Mouse (Mus musculus) kidney, postnatal 4 days (tissue): ENCODE measurements around the gene Mrpl52.
A peak's percentile ranks its signal among the peaks of the same experiment; 100 is the strongest.

Source experiments
- DNase-seq, 2 experiments: peaks; one replicate each; pipeline ENCODE4 v3.0.0; 2021; ENCODE audit warnings: mixed read lengths in 2 of 2

Gene Mrpl52

GRCm38 (mm10) chr14:54433941-54434531 is 7.3 kb downstream of the Mrpl52 start:
- DNase-seq: peak in 1 of 2 experiments; percentile 48

DNA sequence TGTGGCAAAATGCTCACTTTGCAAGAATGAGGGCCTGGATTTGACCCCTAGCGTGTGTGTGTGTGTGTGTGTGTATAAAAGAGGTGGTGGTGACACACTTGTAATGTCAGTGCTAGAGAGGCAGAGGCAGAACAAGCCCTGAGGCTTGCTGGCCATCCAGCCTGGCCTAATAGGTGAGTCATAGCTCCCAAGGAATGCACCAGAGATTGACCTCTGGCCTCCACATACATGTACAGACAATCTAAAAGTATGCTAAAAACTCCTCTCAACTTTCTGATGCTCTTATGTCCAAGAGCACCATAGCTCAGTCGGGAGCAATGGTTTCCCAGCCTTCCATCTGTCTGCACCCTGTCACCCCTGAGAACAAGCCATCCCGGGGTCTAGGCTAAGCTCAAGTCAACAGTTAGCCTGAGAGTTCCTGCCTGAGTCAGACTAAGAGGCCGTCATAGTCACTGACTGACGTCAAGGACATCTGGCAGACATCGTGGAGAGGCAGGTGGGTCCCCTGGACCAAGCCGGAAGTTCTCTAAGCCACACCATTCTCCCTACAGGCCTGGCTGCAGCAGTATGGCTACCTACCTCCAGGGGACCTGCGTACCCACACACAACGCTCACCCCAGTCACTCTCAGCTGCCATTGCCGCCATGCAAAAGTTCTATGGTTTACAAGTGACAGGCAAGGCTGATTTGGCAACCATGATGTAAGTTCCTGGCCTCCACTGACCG is 8.6 kb downstream of the Mrpl52 start:
- DNase-seq: no peak

DNA sequence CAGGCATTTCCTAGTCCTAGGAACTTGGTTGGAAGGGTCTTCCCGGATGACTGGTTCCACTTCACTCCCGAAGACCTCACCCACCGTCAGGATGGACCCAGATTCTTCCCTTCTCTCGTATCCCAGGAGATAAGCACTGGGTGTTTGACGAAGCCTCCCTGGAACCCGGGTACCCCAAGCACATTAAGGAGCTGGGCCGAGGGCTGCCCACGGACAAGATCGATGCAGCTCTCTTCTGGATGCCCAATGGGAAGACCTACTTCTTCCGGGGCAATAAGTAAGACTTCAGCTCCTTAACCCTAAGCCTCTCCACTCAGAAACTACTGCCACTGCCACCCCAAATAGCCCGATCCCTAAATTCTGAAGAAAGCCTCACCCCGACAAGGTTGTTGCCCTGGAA is 12.4 kb downstream of the Mrpl52 start:
- DNase-seq: no peak

DNA sequence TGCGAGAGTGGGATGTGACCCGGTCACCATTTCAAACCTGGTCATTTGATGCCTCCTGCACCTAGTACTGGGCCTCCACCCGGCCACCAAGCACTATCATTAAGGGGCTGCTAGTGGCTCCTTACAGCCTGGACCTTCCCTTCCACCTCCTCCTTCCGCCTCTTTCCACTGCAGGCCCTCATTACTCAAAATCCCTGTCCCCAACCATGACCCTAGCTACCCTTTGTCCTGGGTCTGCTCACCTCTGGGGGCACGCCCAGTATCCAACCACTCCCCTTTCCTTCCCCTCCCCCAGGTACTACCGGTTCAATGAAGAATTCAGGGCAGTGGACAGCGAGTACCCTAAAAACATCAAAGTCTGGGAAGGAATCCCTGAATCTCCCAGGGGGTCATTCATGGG is 12.9 kb downstream of the Mrpl52 start:
- DNase-seq: no peak

DNA sequence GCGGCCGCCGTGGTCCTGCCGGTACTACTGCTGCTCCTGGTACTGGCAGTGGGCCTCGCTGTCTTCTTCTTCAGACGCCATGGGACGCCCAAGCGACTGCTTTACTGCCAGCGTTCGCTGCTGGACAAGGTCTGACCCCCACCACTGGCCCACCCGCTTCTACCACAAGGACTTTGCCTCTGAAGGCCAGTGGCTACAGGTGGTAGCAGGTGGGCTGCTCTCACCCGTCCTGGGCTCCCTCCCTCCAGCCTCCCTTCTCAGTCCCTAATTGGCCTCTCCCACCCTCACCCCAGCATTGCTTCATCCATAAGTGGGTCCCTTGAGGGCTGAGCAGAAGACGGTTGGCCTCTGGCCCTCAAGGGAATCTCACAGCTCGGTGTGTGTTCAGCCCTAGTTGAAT is 13.8 kb downstream of the Mrpl52 start:
- DNase-seq: no peak

- DNase-seq: no peak
These were observed 14.7 kb downstream of the Mrpl52 start for GRCm38 (mm10) chr14:54441365-54441764.

GRCm38 (mm10) chr14:54442548-54442947 is 15.8 kb downstream of the Mrpl52 start:
- no peak for DNase-seq

GRCm38 (mm10) chr14:54443196-54443595 is 16.5 kb downstream of the Mrpl52 start:
- DNase-seq: peak; percentile 66 to 79

GRCm38 (mm10) chr14:54443712-54444618 is 17.3 kb downstream of the Mrpl52 start:
- peak; percentile 33 to 54 for DNase-seq

GRCm38 (mm10) chr14:54445476-54445875 is 18.8 kb downstream of the Mrpl52 start:
- DNase-seq: no peak

- no peak for DNase-seq
These were observed 26.9 kb downstream of the Mrpl52 start for GRCm38 (mm10) chr14:54453566-54453965.

GRCm38 (mm10) chr14:54454669-54455528 is 28.2 kb downstream of the Mrpl52 start:
- DNase-seq: no peak

- no peak for DNase-seq
These were observed 31.3 kb downstream of the Mrpl52 start for GRCm38 (mm10) chr14:54457907-54458569.

GRCm38 (mm10) chr14:54462146-54462545 is 35.4 kb downstream of the Mrpl52 start:
- DNase-seq: no peak

DNA sequence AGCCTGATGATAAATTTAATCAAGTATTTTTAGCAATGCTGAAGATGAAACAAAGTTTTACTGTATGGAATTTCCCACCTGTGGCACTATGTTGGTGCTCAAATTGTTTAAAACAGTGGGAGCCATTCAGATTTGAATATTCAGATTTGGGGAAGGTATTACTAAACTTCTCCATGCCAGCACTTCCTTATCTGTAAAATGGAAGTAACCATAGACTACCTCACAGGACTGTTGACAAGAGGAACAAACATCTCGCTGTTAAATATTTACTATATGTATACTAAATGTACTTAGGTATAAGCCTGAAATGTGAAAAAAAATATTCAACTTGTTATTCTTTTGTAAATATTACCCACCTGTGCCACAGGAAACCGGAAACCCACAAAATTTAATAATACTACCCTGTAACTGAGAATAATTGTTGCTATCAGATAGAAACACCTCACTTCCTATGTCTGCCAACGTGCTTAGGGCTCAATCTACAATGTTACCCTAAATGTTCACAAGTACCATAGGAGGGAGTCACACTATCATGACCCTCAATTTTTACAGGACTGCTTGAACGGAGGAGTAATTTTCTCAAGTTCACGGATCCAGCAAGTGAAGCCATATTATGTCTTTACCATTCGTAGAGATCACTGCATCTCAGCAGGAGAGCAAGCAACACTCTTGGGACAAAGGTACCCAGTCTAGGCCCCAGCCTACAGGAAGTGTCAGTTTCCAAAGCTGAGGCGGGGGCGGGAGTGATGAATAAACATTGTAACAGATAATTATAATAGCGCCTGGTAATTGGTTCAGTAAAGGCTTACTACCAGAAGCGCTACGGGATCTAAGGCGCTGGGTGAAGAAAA is 36.6 kb downstream of the Mrpl52 start:
- DNase-seq: no peak

DNA sequence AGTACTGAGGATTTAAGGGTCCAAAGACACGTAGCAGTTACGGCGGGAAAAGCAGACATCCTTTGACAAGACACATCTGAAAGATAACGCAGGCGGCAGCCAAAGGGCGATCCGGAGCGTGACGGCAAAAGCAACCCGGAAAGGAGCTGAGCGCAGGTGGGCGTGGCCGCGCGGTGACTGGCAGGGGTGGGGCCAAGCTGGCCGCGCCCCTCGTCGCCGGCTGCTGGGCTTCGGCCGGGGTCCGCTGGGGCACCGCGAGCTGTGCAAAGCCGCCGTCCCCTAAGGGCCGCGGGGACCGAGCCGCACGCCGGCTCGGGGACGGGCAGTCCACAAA is 37.2 kb downstream of the Mrpl52 start, which contains the start of gene Lrp10:
Gene Lrp10 (plus strand): TSS at position 179 of the 334 bp plus-strand sequence.
- peak; percentile 94 to 95 for DNase-seq

GRCm38 (mm10) chr14:54464293-54465005 is 37.7 kb downstream of the Mrpl52 start:
- DNase-seq: peak; percentile 77 to 87

GRCm38 (mm10) chr14:54471467-54471866 is 44.8 kb downstream of the Mrpl52 start:
- DNase-seq: no peak

DNA sequence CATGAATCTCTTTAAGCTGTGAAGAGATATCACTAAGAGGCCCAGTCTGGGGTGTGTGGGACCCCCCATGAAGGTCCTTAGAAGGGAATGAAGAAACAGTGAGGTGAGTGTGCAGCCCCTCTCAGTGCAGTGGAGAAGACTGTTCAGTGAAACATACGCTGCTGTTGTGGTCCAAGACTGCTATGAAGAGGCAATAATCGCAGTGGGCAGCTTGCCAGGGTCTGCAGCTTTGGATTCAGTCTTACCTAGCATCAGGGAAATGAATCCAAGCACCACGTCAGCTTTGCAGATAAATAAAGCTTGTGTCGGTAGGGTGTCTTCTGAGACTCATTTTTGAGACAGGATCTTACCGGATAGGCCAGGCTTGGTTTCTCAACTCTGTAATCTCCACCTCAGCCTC is 46.0 kb downstream of the Mrpl52 start:
- no peak for DNase-seq

GRCm38 (mm10) chr14:54474744-54475143 is 48.0 kb downstream of the Mrpl52 start:
- DNase-seq: no peak
